Mouse (Mus musculus): ENCODE measurements at regions not wholly inside any gene's neighbourhood (a gene's known extent, or its start where the extent isn't known, plus 50 kb on each side); places are given as distances from the start of the nearest gene placed in this dataset.

DNA sequence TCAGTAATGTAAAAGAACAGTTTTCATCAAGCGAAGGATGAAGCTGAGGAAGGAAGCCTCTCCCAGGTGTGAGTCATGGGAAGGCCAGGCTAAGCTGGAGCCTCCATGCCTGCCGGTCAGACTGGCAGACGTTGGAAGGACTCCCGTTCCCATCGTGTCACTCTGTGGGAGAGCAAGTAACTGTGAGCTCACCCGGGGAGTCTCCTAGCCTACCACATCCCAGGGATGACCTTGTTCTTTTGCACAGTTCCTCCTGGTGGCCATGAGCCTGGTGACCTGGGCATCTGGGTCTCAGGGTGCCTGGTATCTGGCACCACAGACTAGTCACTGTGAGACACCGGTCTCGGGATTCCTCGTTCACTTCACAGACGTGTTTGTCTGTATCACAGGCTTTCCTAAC is 63.9 kb downstream of the Lsm3 start:
- no peak for TF ChIP-seq CTCF (IDR thresholded peaks at IDR 0.05; ENCODE audit: insufficient read depth, low read length)
- TF ChIP-seq POLR2A (IDR thresholded peaks at IDR 0.05; ENCODE audit: borderline replicate concordance, extremely low read depth, low read depth, low read length), result no peak

All from lung, adult 2 months (tissue).